Mouse (Mus musculus): ENCODE measurements around the gene Nkx1-2. TPM values are rescaled to one million over a fixed set of nuclear protein-coding genes. Genes with fewer than 3 reads are reported as not detected.

Gene Nkx1-2
- polyA plus RNA-seq, 1 experiment from 2014 or later = 6.8 TPM

DNA sequence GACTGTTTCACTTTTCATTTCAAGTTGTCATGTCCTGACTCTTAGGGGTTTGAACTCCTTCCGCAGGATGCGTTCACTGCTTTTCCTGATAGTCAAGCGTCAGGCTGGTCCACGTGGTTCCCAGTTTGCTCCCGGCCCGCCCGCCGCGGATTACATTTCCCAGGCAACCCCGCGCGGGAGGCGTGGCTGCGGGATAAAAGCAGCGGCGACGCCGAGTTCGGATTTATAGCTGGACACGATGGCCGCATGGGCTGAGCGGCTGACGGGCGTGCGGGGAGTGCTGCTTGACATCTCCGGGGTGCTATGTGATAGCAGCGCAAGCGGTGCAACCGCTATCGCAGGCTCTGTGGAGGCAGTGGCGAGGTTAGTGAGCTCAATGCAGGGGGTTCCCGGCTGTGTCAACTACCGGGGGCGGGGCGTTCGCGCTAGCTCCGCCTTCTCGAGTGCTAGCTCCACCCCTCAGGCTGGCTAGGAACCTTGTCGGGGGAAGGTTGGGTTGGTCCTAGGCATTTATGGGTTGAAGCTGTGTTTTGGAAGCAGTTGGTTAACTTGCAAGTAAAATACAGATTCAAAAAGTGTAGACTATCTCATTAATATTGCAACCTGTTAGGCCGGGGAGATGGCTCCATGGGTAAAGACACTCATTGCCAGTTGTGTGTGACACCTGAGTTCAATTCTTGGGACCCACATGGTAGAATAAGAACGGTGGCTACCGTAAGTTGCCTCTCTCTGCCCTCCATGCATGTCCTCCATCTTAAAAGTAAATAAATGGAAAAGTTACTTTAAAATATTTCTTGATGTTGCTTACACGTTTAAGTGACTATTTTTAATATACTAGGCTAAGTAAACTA lies 11.3 kb upstream of the Nkx1-2 start, which contains the start of gene Lhpp:
Lhpp (plus strand) TSS at position 171 of the 851 bp plus-strand sequence.
- H3K27me3 ChIP-seq (ENCODE audit: control insufficient read depth, insufficient read depth, low read length) = no peaks in the 10 kb centered on the region
- 0 out of 2 replicates have a peak, but pooled peaks cover 2% of the 10 kb centered on the region for H3K4me1 ChIP-seq (replicated peaks; ENCODE audit: control insufficient read depth, insufficient read depth, low read length)
- DNase-seq (ENCODE audit: low spot score) (peak; percentile 88), ATAC-seq (ENCODE audit: low FRiP score) (peak; percentile 87)
- no peaks in the 10 kb centered on the region for H3K36me3 ChIP-seq (ENCODE audit: control insufficient read depth, insufficient read depth, low read length)
- H3K9me3 ChIP-seq (ENCODE audit: control insufficient read depth, low read length) = no peaks in the 10 kb centered on the region
- peak within 1 kb of the TSS; percentile 57 for H3K4me2 ChIP-seq (replicated peaks; ENCODE audit: low read depth, low read length)
- WGBS = 8% methylated on average over 44 of the region's 44 CpGs
- no peak within 1 kb of the TSS for H3K27ac ChIP-seq (ENCODE audit: low read depth, low read length)
- H3K9ac ChIP-seq (ENCODE audit: low read depth, low read length) = peak within 1 kb of the TSS; percentile 28; the same call in 1 of the 2 replicates
- H3K4me3 ChIP-seq (ENCODE audit: low read depth, low read length) = peak within 1 kb of the TSS; percentile 41

DNA sequence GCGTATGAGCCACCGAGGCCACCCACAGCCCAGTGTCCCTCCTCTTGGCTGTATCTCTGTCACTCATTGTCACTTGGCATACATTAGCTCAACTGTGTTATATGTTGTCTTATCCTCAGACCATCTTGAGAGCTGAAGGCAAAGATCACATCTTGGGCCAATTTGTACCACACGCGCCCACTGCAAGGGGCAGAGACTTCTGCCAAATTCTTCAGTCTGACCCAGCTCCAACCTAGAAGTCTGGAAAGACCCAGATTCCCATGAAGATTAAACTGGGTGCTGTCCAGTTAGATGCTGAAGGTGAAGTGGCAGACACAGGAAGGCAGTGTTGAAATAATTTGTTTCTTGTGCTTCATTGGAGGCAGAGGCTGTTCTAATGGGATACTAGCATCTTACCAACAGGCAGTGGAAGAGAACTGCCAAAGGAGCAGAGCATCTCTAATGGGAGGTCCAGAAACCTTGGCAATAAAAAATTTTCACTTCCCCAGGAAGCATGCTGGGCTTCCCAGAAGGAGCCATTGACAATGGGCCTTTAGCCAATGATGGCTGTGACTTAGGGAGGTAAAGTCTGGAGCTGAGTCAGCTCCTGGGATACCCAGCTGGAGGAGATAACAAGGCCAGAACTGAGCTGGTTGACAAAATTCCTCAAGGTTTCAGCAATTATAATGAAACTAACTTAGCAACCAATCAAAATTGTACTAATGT lies 9.0 kb upstream of the Nkx1-2 start:
- H3K27me3 ChIP-seq (ENCODE audit: control insufficient read depth, insufficient read depth, low read length) = no peaks in the 10 kb centered on the region
- no peak overlapping the region for H3K4me2 ChIP-seq (replicated peaks; ENCODE audit: low read depth, low read length)
- ATAC-seq (ENCODE audit: low FRiP score) = no peak
- no peaks in the 10 kb centered on the region for H3K36me3 ChIP-seq (ENCODE audit: control insufficient read depth, insufficient read depth, low read length)
- DNase-seq (ENCODE audit: low spot score) = no peak
- no peak overlapping the region for H3K27ac ChIP-seq (ENCODE audit: low read depth, low read length)
- no peaks in the 10 kb centered on the region for H3K4me1 ChIP-seq (replicated peaks; ENCODE audit: control insufficient read depth, insufficient read depth, low read length)
- no peak overlapping the region for H3K9ac ChIP-seq (ENCODE audit: low read depth, low read length)
- H3K4me3 ChIP-seq (ENCODE audit: low read depth, low read length) = no peak overlapping the region
- no peaks in the 10 kb centered on the region for H3K9me3 ChIP-seq (ENCODE audit: control insufficient read depth, low read length)
- 88% methylated on average over 4 of the region's 4 CpGs for WGBS

DNA sequence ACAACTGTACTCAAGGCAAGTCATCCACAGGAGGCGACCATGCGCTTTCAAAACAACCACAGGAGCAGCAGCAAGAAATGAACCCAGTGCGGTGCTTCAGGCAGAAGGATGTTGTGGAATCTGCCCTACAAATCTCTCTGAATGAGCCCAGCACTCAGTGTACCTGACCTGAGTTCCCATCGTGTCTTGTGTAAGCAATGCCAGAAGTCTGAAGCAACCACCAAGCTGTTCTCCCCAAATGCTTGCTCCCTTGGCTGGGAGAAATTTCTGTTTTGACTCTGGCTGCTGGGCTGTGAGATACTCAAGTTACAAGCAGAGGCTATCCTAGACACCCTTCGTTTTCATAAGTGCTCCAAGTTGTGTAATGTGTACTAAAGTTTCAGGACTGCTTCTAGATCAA lies 6.3 kb upstream of the Nkx1-2 start:
- no peak overlapping the region for H3K4me2 ChIP-seq (replicated peaks; ENCODE audit: low read depth, low read length)
- no peaks in the 10 kb centered on the region for H3K4me1 ChIP-seq (replicated peaks; ENCODE audit: control insufficient read depth, insufficient read depth, low read length)
- DNase-seq (ENCODE audit: low spot score) (no peak), ATAC-seq (ENCODE audit: low FRiP score) (no peak)
- H3K36me3 ChIP-seq (ENCODE audit: control insufficient read depth, insufficient read depth, low read length) = no peaks in the 10 kb centered on the region
- H3K9me3 ChIP-seq (ENCODE audit: control insufficient read depth, low read length) = no peaks in the 10 kb centered on the region
- no peak overlapping the region for H3K27ac ChIP-seq (ENCODE audit: low read depth, low read length)
- 58% methylated on average over 5 of the region's 5 CpGs for WGBS
- no peak overlapping the region for H3K9ac ChIP-seq (ENCODE audit: low read depth, low read length)
- H3K4me3 ChIP-seq (ENCODE audit: low read depth, low read length) = no peak overlapping the region
- peaks cover 14% of the 10 kb centered on the region for H3K27me3 ChIP-seq (ENCODE audit: control insufficient read depth, insufficient read depth, low read length)

DNA sequence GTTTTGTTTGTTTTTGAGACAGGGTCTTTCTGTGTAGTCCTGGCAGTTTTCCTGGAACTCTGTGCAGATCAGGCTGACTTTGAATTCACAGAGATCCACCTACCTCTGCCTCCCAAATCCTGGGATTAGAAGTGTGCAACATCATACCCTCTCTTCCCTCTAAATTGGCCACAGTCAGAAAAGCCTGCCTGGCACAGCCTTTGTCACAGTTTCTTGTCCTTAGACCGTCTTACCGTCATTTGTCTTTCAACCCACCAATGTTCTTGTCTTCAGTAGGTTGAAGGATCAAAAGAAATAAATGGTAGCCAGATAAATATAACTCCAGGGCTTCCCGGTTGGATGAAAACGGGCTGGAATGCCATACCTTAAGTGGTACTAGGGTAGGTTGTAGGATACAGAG lies 5.3 kb upstream of the Nkx1-2 start:
- H3K4me3 ChIP-seq (ENCODE audit: low read depth, low read length) = no peak overlapping the region
- peaks cover 23% of the 10 kb centered on the region for H3K27me3 ChIP-seq (ENCODE audit: control insufficient read depth, insufficient read depth, low read length)
- H3K36me3 ChIP-seq (ENCODE audit: control insufficient read depth, insufficient read depth, low read length) = no peaks in the 10 kb centered on the region
- peaks cover 3% of the 10 kb centered on the region; the same call in 1 of the 2 replicates for H3K4me1 ChIP-seq (replicated peaks; ENCODE audit: control insufficient read depth, insufficient read depth, low read length)
- ATAC-seq (ENCODE audit: low FRiP score) (no peak), DNase-seq (ENCODE audit: low spot score) (no peak)
- WGBS = 86% methylated on average over 4 of the region's 4 CpGs
- no peak overlapping the region for H3K4me2 ChIP-seq (replicated peaks; ENCODE audit: low read depth, low read length)
- no peak overlapping the region for H3K27ac ChIP-seq (ENCODE audit: low read depth, low read length)
- no peak overlapping the region for H3K9ac ChIP-seq (ENCODE audit: low read depth, low read length)
- no peaks in the 10 kb centered on the region for H3K9me3 ChIP-seq (ENCODE audit: control insufficient read depth, low read length)

DNA sequence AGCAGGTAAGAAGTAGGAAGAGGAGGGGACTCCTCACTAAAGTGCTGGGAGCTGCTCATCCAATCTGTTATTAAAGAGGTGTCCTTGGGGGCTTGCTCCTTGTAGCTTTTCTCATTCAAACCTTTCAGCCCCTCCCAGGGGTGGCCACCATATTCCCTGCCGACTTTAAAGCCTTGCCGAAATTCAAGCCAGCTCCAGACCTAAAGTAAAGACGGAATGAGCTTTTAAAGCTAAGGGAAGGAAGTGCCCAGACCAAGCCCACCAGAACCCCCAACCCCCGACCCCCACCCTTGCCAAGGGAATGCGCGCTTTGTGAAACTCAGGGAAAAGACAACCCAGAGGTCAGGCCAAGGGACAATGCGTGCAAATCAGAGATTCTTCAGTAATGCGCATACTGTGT lies 1.5 kb upstream of the Nkx1-2 start:
- Histone ChIP-seq H3K27ac (ENCODE audit: low read depth, low read length) (no peak overlapping the region), H3K4me3 (ENCODE audit: low read depth, low read length) (no peak overlapping the region), H3K4me1 (replicated peaks; ENCODE audit: control insufficient read depth, insufficient read depth, low read length) (peaks cover 13% of the 10 kb centered on the region), H3K9ac (ENCODE audit: low read depth, low read length) (no peak overlapping the region), H3K9me3 (ENCODE audit: control insufficient read depth, low read length) (no peaks in the 10 kb centered on the region), H3K36me3 (ENCODE audit: control insufficient read depth, insufficient read depth, low read length) (no peaks in the 10 kb centered on the region), H3K27me3 (ENCODE audit: control insufficient read depth, insufficient read depth, low read length) (peaks cover 60% of the 10 kb centered on the region), H3K4me2 (replicated peaks; ENCODE audit: low read depth, low read length) (no peak overlapping the region)
- WGBS = 5% methylated on average over 8 of the region's 8 CpGs
- DNase-seq (ENCODE audit: low spot score) (peak; percentile 27), ATAC-seq (ENCODE audit: low FRiP score) (no peak)

DNA sequence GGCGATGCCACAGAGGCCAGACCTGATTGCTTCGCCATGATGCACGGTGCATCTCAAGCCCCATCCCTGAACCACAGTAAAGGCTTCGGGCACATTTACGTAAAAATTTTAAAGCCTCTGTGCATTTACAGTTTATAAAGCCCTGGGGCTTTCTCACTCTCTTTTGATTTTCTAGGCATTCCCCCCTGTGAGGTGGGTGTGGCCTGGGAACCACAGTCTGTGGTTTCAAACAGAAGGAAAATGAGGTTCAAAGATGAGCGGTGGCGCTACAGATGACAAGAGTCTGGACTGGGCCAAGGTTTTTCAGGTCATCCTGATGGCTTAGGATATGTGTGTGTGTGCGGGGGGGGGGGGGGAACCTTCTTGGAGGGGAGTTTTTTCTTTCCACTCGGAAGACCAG lies 589 bp upstream of the Nkx1-2 start:
- Histone ChIP-seq H3K9me3 (ENCODE audit: control insufficient read depth, low read length) (no peaks in the 10 kb centered on the region), H3K4me1 (replicated peaks; ENCODE audit: control insufficient read depth, insufficient read depth, low read length) (peaks cover 13% of the 10 kb centered on the region), H3K27me3 (ENCODE audit: control insufficient read depth, insufficient read depth, low read length) (peaks cover 60% of the 10 kb centered on the region), H3K4me2 (replicated peaks; ENCODE audit: low read depth, low read length) (peak overlapping the region; percentile 36), H3K4me3 (ENCODE audit: low read depth, low read length) (peak overlapping the region; percentile 32), H3K27ac (ENCODE audit: low read depth, low read length) (no peak overlapping the region), H3K36me3 (ENCODE audit: control insufficient read depth, insufficient read depth, low read length) (no peaks in the 10 kb centered on the region), H3K9ac (ENCODE audit: low read depth, low read length) (no peak overlapping the region)
- DNase-seq (ENCODE audit: low spot score) (peak; percentile 37), ATAC-seq (ENCODE audit: low FRiP score) (no peak)
- WGBS = under 1% methylated on average over 9 of the region's 9 CpGs

DNA sequence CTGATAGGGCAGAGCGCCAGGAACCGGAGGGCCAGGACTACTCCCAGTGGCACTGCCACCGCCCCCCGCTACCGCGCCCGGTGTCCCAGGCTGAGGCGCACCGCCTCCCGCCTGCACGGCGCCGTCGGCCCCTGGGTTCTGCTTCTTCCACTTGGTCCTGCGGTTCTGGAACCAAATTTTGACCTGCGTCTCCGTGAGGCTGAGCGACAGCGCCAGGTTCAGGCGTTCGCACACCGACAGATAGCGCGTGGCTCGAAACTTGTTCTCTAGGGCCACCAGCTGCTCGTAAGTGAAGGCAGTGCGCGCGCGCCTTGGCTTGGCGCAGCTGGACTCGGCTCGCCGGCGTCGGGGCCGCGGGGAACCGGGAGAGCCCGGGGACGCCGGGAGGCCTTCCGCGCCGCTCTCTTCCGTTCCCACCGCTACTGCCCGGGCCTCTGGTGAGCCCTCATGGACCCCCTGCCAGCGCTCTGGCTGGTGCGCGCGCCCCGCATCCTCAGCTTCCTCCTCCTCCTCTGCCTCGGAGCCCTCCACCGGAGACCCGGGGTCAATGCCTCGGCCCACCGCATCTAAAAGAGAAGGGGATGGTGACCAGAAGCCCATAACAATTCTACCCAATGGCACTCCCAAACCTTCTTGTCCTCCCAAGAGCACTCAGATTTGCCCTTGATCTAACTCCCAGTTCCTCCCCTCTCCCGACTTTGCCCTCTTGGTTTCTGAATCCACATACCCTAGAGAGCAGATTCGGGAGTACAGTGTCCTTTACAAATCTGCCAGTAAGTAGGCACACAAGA lies 2.0 kb downstream of the Nkx1-2 start:
- WGBS = under 1% methylated on average over 60 of the region's 60 CpGs
- DNase-seq (ENCODE audit: low spot score) = peak; percentile 68
- peaks cover 58% of the 10 kb centered on the region for H3K27me3 ChIP-seq (ENCODE audit: control insufficient read depth, insufficient read depth, low read length)
- ATAC-seq (ENCODE audit: low FRiP score) = peak; percentile 22; the same call in 1 of the 2 replicates
- H3K27ac ChIP-seq (ENCODE audit: low read depth, low read length) = no peak overlapping the region
- H3K4me3 ChIP-seq (ENCODE audit: low read depth, low read length) = peak overlapping the region; percentile 40
- peak overlapping the region; percentile 17 for H3K9ac ChIP-seq (ENCODE audit: low read depth, low read length)
- H3K4me2 ChIP-seq (replicated peaks; ENCODE audit: low read depth, low read length) = peak overlapping the region; percentile 83
- no peaks in the 10 kb centered on the region for H3K9me3 ChIP-seq (ENCODE audit: control insufficient read depth, low read length)
- H3K36me3 ChIP-seq (ENCODE audit: control insufficient read depth, insufficient read depth, low read length) = no peaks in the 10 kb centered on the region
- H3K4me1 ChIP-seq (replicated peaks; ENCODE audit: control insufficient read depth, insufficient read depth, low read length) = peaks cover 13% of the 10 kb centered on the region

DNA sequence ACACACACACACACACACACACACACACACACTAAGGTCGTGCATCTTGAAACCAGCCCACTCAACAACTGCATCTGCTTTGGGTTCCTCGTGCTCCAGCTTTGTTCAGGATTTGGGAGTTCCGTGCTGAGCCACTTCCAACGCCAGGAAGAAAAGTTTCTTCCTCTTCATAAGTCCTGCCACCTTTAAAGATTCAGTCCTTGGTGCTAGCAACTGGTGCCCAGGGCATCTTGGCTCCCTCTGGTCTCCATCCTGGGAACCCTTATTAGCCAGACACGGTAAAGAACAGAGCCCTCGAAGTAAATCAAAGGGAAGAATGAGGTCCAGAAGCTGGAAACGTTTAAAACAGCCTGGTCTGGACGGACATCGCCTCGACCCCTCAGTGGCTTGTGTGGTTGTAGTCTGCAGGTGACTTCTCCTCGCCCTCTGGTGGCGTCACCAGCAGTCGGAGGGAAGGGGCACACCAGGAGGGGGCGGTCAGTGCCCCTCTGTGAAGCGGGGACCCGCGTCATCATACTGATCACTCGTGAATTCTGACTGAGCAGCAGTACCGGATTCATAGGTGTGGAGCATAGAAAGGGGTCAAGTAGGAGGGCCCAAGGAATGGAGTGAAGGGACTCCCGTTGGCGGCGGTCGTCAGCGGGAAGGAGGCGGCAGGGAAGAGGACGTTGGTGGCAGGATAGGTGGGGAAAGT lies 2.7 kb downstream of the Nkx1-2 start:
- Histone ChIP-seq H3K27me3 (ENCODE audit: control insufficient read depth, insufficient read depth, low read length) (peaks cover 55% of the 10 kb centered on the region), H3K36me3 (ENCODE audit: control insufficient read depth, insufficient read depth, low read length) (no peaks in the 10 kb centered on the region), H3K9me3 (ENCODE audit: control insufficient read depth, low read length) (no peaks in the 10 kb centered on the region), H3K27ac (ENCODE audit: low read depth, low read length) (no peak overlapping the region), H3K4me1 (replicated peaks; ENCODE audit: control insufficient read depth, insufficient read depth, low read length) (peaks cover 13% of the 10 kb centered on the region), H3K4me3 (ENCODE audit: low read depth, low read length) (peak overlapping the region; percentile 40), H3K4me2 (replicated peaks; ENCODE audit: low read depth, low read length) (peak overlapping the region; percentile 83), H3K9ac (ENCODE audit: low read depth, low read length) (peak overlapping the region; percentile 17)
- no peak for DNase-seq (ENCODE audit: low spot score)
- WGBS = 10% methylated on average over 25 of the region's 26 CpGs
- ATAC-seq (ENCODE audit: low FRiP score) = 0 out of 2 replicates have a peak, but pooled peaks have one; percentile 13

All from hindbrain, embryonic 11.5 days (tissue).